Mouse (Mus musculus) MEL-GATA-1-ER (cell line): Measurements from ENCODE around the gene Ufsp2.

Experiments
- DNase-seq: peaks from one replicate; pipeline ENCODE4 v3.0.0-alpha.2; 2012; ENCODE audit warnings: low read depth; ENCODE audit errors: extremely low read depth

Ufsp2 gene

GRCm38 (mm10) chr8:45975126-45975836, at the start of gene Ufsp2, which contains the start of gene 1700029J07Rik:
Gene Ufsp2 (plus strand): TSS chr8:45975528.
Gene 1700029J07Rik (minus strand): TSS chr8:45975252.
- peak; percentile 99 for DNase-seq

GRCm38 (mm10) chr8:45934582-45935014, 40.7 kb upstream of the Ufsp2 start, which contains the start of gene Ccdc110:
Gene Ccdc110 (plus strand): TSS chr8:45934619.
- DNase-seq = peak; percentile 22

GRCm38 (mm10) chr8:45936986-45937385, 38.3 kb upstream of the Ufsp2 start:
- no peak for DNase-seq

- DNase-seq = no peak
These were observed 29.0 kb upstream of the Ufsp2 start for GRCm38 (mm10) chr8:45946283-45946682.

GRCm38 (mm10) chr8:45950622-45951021, 24.7 kb upstream of the Ufsp2 start:
- no peak for DNase-seq

- no peak for DNase-seq
These were observed 4.4 kb upstream of the Ufsp2 start for GRCm38 (mm10) chr8:45970894-45971293.

GRCm38 (mm10) chr8:45973988-45974505, 1.3 kb upstream of the Ufsp2 start:
- DNase-seq = peak; percentile 44

GRCm38 (mm10) chr8:45975837-45976468, 625 bp downstream of the Ufsp2 start:
- peak; percentile 92 for DNase-seq

GRCm38 (mm10) chr8:45986665-45987064, 11.3 kb downstream of the Ufsp2 start:
- DNase-seq = no peak

GRCm38 (mm10) chr8:45988189-45988588, 12.9 kb downstream of the Ufsp2 start:
- no peak for DNase-seq

GRCm38 (mm10) chr8:45990631-45991310, 15.4 kb downstream of the Ufsp2 start:
- DNase-seq = no peak

- DNase-seq = no peak
These were observed 18.8 kb downstream of the Ufsp2 start for GRCm38 (mm10) chr8:45994111-45994510.

- no peak for DNase-seq
These were observed 20.2 kb downstream of the Ufsp2 start for GRCm38 (mm10) chr8:45995576-45995975.

GRCm38 (mm10) chr8:45998228-45998627, 22.9 kb downstream of the Ufsp2 start:
- DNase-seq = no peak

- DNase-seq = peak; percentile 52
These were observed 23.9 kb downstream of the Ufsp2 start, which contains the start of gene Lrp2bp for GRCm38 (mm10) chr8:45999138-45999783. Gene Lrp2bp (plus strand): TSS chr8:45999303.

- DNase-seq = peak; percentile 93
These were observed 24.7 kb downstream of the Ufsp2 start for GRCm38 (mm10) chr8:45999784-46000705.

- DNase-seq = no peak
These were observed 30.3 kb downstream of the Ufsp2 start, which contains the start of gene Ankrd37 for GRCm38 (mm10) chr8:46005596-46005995. Gene Ankrd37 (minus strand): TSS chr8:46005707.

- DNase-seq = no peak
These were observed 31.8 kb downstream of the Ufsp2 start for GRCm38 (mm10) chr8:46007050-46007672.

- DNase-seq = no peak
These were observed 35.0 kb downstream of the Ufsp2 start for GRCm38 (mm10) chr8:46010306-46010705.
